Mouse (Mus musculus) megakaryocyte, embryonic 14.5 days (primary cell): ENCODE measurements around the gene Ppt2. TPM values are rescaled to one million over a fixed set of nuclear protein-coding genes. Genes with fewer than 3 reads are reported as not detected.

Experiments used
- H3K27me3 ChIP-seq: replicated peaks from 2 replicates; pipeline ENCODE3; 2012; ENCODE audit warnings: inconsistent platforms
- H3K36me3 ChIP-seq: replicated peaks from 2 replicates; pipeline ENCODE3; 2012; ENCODE audit warnings: low read length, inconsistent platforms, mixed read lengths
- H3K4me1 ChIP-seq: 2 replicates; pipeline ENCODE4 v1.6.1; 2012; ENCODE audit warnings: inconsistent platforms
- H3K4me3 ChIP-seq: replicated peaks from 2 replicates; pipeline ENCODE3; 2012; ENCODE audit warnings: moderate library complexity, mild to moderate bottlenecking, inconsistent platforms
- H3K9me3 ChIP-seq: 2 replicates; pipeline ENCODE4 v1.6.1; 2012; ENCODE audit warnings: inconsistent platforms
- FLI1 ChIP-seq: IDR thresholded peaks from 2 replicates; pipeline ENCODE4 v1.6.1; 2012; ENCODE audit warnings: low read length, inconsistent platforms, mixed read lengths
- GATA1 ChIP-seq: IDR thresholded peaks from 3 replicates; pipeline ENCODE4 v1.6.1; 2012; ENCODE audit warnings: mixed read lengths, low read length, inconsistent platforms, borderline replicate concordance
- polyA plus RNA-seq: library from polyadenylated mRNA; stranded (reverse); fragments of >175 nt; gene quantifications from 2 replicates; pipeline ENCODE4 v1.2.3, GENCODE M21; 2012; ENCODE audit warnings: low replicate concordance; ENCODE audit not compliant: insufficient read depth

Ppt2 gene
- polyA plus RNA-seq, 1 experiment = 74.9 TPM

GRCm38 (mm10) chr17:34615871-34616270, 12.4 kb downstream of the Ppt2 start, which contains the start of gene Egfl8:
Gene Egfl8 (minus strand): TSS chr17:34615971.
- no peaks in the 10 kb centered on the region for H3K9me3 ChIP-seq
- TF ChIP-seq GATA1 = no peak
- no peak for TF ChIP-seq FLI1
- no peaks in the 10 kb centered on the region for H3K27me3 ChIP-seq
- peaks cover 78% of the 10 kb centered on the region for H3K36me3 ChIP-seq
- peaks cover 12% of the 10 kb centered on the region for H3K4me1 ChIP-seq
- no peak within 1 kb of the TSS for H3K4me3 ChIP-seq

GRCm38 (mm10) chr17:34613830-34614229, 14.5 kb downstream of the Ppt2 start:
- H3K36me3 ChIP-seq = peaks cover 85% of the 10 kb centered on the region
- H3K4me3 ChIP-seq = no peak overlapping the region
- no peaks in the 10 kb centered on the region for H3K27me3 ChIP-seq
- H3K9me3 ChIP-seq = no peaks in the 10 kb centered on the region
- TF ChIP-seq GATA1 (no peak), FLI1 (no peak)
- peaks cover 25% of the 10 kb centered on the region for H3K4me1 ChIP-seq

DNA sequence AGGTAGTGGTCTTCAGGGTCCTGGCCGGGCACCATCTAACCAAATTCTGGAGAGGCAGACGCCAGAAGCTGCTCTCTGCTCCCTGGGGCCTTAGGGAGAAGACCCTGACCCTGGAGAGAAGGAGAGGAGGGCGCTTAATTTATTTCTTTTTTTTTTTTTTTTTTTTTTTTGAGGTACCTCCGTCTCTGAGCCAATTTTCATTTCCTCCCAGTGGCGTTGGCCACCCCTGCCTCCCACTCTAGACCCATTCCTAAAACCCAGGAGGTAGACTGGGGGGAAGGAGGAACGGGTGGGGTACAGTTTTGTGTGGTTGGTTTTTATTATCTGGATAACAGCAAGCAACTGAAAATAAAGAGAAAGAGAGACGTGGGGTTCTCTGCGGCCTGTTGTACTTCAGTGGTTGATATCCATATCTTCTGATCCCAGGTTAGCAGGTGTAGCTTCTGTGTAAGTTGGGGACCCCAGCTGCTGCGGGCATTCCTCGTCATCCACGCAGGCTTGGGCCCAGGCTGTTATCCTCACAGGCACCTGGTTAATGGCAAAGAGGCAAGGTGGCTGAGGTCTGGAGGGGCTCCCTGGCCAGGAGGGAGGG, 15.2 kb downstream of the Ppt2 start:
- TF ChIP-seq FLI1 (no peak), GATA1 (no peak)
- H3K36me3 ChIP-seq = peaks cover 90% of the 10 kb centered on the region
- no peaks in the 10 kb centered on the region for H3K9me3 ChIP-seq
- H3K4me1 ChIP-seq = peaks cover 32% of the 10 kb centered on the region
- H3K4me3 ChIP-seq = no peak overlapping the region
- H3K27me3 ChIP-seq = no peaks in the 10 kb centered on the region

DNA sequence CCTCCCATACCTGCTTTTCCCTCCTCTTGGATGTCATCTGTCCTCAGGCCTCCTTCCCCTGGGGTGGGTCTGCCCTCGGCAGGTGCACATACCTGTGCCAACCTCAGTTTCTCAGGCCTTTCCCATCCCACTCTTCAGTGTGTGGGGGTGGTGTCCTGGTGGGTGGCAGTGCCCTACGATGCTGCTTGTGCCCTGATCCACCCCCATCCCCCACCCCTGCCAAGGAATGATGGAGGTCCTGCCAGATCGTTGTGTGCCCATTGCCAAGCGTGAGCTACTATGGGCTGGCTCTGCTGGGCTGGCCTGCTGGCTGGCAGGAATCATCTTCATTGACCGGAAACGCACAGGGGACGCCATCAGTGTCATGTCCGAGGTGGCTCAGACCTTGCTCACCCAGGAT, 17.3 kb downstream of the Ppt2 start:
- no peaks in the 10 kb centered on the region for H3K27me3 ChIP-seq
- TF ChIP-seq FLI1 (no peak), GATA1 (no peak)
- H3K4me3 ChIP-seq = no peak overlapping the region
- H3K9me3 ChIP-seq = no peaks in the 10 kb centered on the region
- H3K4me1 ChIP-seq = peaks cover 46% of the 10 kb centered on the region
- H3K36me3 ChIP-seq = peaks cover 85% of the 10 kb centered on the region

GRCm38 (mm10) chr17:34607997-34608396, 20.3 kb downstream of the Ppt2 start:
- no peaks in the 10 kb centered on the region for H3K9me3 ChIP-seq
- H3K4me3 ChIP-seq = peak overlapping the region; percentile 8
- H3K4me1 ChIP-seq = peaks cover 58% of the 10 kb centered on the region
- H3K27me3 ChIP-seq = no peaks in the 10 kb centered on the region
- H3K36me3 ChIP-seq = peaks cover 54% of the 10 kb centered on the region
- no peak for TF ChIP-seq FLI1
- TF ChIP-seq GATA1 = no peak

- TF ChIP-seq FLI1 = no peak
- TF ChIP-seq GATA1 = no peak
- Histone ChIP-seq H3K36me3 (peaks cover 48% of the 10 kb centered on the region), H3K9me3 (no peaks in the 10 kb centered on the region), H3K4me1 (peaks cover 73% of the 10 kb centered on the region), H3K4me3 (peak overlapping the region; percentile 99), H3K27me3 (no peaks in the 10 kb centered on the region)
Measured at GRCm38 (mm10) chr17:34606186-34607039, 21.9 kb downstream of the Ppt2 start.

DNA sequence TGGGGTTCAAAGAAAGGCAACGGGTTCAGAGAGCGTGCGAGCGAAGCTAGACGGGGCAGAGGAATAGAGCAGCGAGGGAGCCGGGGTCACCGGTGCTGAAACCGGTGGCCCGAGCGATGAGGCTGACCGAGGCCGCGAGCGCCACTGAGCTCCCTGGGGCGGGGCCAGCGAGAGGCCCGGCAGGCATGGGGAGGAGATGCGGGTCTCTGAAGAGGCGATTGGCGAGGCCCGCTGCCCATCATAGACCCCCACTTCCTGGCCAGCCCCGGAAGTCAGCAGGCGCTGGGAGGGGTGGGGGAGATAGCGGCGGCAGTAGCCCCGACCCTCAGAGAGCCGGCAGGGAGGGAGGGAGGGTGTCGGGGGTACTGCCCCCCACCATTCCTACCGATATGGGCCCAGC, 22.7 kb downstream of the Ppt2 start:
- no peak for TF ChIP-seq GATA1
- TF ChIP-seq FLI1 = peak; percentile 53; the same call in 1 of the 2 replicates
- H3K4me3 ChIP-seq = peak overlapping the region; percentile 99
- no peaks in the 10 kb centered on the region for H3K27me3 ChIP-seq
- H3K36me3 ChIP-seq = peaks cover 47% of the 10 kb centered on the region
- H3K4me1 ChIP-seq = peaks cover 72% of the 10 kb centered on the region
- H3K9me3 ChIP-seq = no peaks in the 10 kb centered on the region

DNA sequence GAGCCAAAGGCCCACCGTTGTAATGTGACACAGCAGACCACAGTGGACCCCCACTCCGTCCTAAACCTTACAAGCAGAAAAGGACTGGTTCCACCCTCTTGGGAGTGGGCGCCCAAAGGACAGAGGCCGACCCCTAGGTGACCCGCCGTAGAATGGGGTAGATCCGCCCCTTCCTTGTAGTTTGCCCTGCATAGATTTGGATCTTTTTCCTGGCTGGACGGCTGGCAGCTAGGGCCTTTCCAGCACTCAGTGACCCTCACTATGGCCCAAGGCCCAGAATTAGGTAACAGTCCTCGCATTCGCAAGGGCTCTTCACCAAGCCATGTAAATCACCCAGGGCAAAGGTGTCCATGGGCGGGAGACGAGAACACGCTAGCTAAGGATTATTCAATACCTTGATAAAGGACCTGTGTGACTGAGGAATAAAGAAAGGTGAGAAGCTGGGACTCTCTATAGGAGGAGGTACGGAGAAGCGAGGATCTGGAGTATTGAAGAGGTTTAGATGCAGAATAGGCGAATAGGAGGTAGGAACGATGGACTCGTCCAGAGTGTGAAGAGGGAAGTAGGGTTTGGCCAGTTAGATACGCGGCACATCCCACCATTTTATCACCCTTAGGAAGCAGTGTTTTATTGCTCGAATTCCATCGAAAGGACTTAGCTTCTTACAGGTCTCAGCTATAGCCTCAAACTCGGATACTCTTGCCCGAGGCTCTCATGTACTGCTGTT, 23.6 kb downstream of the Ppt2 start:
- Histone ChIP-seq H3K9me3 (no peaks in the 10 kb centered on the region), H3K27me3 (no peaks in the 10 kb centered on the region), H3K4me1 (peaks cover 72% of the 10 kb centered on the region), H3K36me3 (peaks cover 47% of the 10 kb centered on the region), H3K4me3 (peak overlapping the region; percentile 99)
- TF ChIP-seq FLI1 = no peak
- no peak for TF ChIP-seq GATA1

DNA sequence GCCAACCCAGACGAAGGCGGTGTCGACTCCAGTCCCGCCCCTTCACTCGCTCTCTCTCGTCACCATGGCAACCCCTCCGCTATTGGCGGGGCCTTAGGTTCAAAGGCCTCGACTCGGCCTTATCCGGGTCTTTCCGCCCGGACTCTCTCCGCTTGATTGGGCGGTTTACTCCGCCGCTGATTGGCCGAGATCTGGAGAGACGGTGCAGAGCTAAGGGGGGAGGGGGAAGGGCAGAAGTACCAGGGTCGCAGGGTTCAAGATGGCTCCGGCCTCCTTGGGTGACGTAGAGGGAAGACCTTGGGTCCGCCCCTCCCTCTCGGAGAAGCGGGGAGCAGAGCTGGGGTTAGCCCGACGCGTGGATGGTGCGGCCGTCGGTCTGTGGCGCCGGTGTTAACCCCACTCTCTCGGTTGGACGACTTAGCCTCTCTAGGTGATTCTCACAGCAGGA, 24.2 kb downstream of the Ppt2 start, which contains the start of gene Agpat1:
TSS of gene Agpat1 (plus strand) at position 202 of the 448 bp plus-strand sequence.
- Histone ChIP-seq H3K36me3 (peaks cover 49% of the 10 kb centered on the region), H3K9me3 (no peaks in the 10 kb centered on the region), H3K27me3 (no peaks in the 10 kb centered on the region), H3K4me1 (peaks cover 72% of the 10 kb centered on the region), H3K4me3 (peak within 1 kb of the TSS; percentile 99)
- TF ChIP-seq GATA1 = no peak
- no peak for TF ChIP-seq FLI1
